Mouse (Mus musculus): ENCODE data around the gene Picalm.

- TF ChIP-seq CTCF (IDR thresholded peaks at IDR 0.05; ENCODE audit: low read depth, low read length) = no peak
- no peak for TF ChIP-seq GATA1 (IDR thresholded peaks at IDR 0.05; ENCODE audit: borderline replicate concordance, low read length)
- no peak for TF ChIP-seq POLR2AphosphoS5 (IDR thresholded peaks at IDR 0.05; ENCODE audit: insufficient replicate concordance, low read depth, low read length)
- TF ChIP-seq GATA2 (IDR thresholded peaks at IDR 0.05; ENCODE audit: borderline replicate concordance, low read depth, low read length) = no peak
- TF ChIP-seq TAL1 (conservative IDR thresholded peaks at IDR 0.05; ENCODE audit: low read depth, low read length) = no peak
These were observed 34.9 kb upstream of the Picalm start for GRCm38 (mm10) chr7:90095097-90095496.

Data from G1E (cell line).